Mouse (Mus musculus) forebrain, embryonic 11.5 days (tissue): ENCODE measurements around the gene Bend5. TPM values are rescaled to one million over a fixed set of nuclear protein-coding genes. Genes with fewer than 3 reads are reported as not detected.

Experiments
- ATAC-seq: fragments of 200-750 bp; cut with Nextera tagmentation; replicated peaks from 2 replicates; pipeline ENCODE4 v1.8.0; 2017; ENCODE audit warnings: moderate TSS enrichment; ENCODE audit not compliant: low FRiP score
- DNase-seq: peaks from one replicate; pipeline ENCODE4 v3.0.0-alpha.2; 2017; ENCODE audit warnings: low spot score
- H3K27ac ChIP-seq: fragments of 300-500 bp; sonication (generic); 2 replicates; pipeline ENCODE4 v1.5.1; 2014; ENCODE audit warnings: low read depth, low read length
- H3K27me3 ChIP-seq: fragments of 300-500 bp; sonication (generic); 2 replicates; pipeline ENCODE4 v1.6.1; 2014; ENCODE audit warnings: mild to moderate bottlenecking, low read length, mixed read lengths; ENCODE audit not compliant: control insufficient read depth, insufficient read depth
- H3K36me3 ChIP-seq: fragments of 300-500 bp; sonication (generic); 2 replicates; pipeline ENCODE4 v1.6.1; 2014; ENCODE audit warnings: mild to moderate bottlenecking, low read length, moderate library complexity, mixed read lengths; ENCODE audit not compliant: control insufficient read depth, insufficient read depth
- H3K4me1 ChIP-seq: fragments of 300-500 bp; sonication (generic); replicated peaks from 2 replicates; pipeline ENCODE4 v1.6.1; 2014; ENCODE audit warnings: low read length, mixed read lengths; ENCODE audit not compliant: control insufficient read depth, insufficient read depth
- H3K4me2 ChIP-seq: fragments of 300-500 bp; sonication (generic); 2 replicates; pipeline ENCODE4 v1.6.1; 2014; ENCODE audit warnings: low read depth, mild to moderate bottlenecking, low read length, moderate library complexity, mixed read lengths; ENCODE audit not compliant: severe bottlenecking
- H3K4me3 ChIP-seq: fragments of 300-500 bp; sonication (generic); 2 replicates; pipeline ENCODE4 v1.5.1; 2014; ENCODE audit warnings: low read depth, low read length
- H3K9ac ChIP-seq: fragments of 300-500 bp; sonication (generic); 2 replicates; pipeline ENCODE4 v1.6.1; 2014; ENCODE audit warnings: low read length
- H3K9me3 ChIP-seq: fragments of 300-500 bp; sonication (generic); 2 replicates; pipeline ENCODE4 v1.6.1; 2016; ENCODE audit warnings: low read length, mixed read lengths; ENCODE audit not compliant: control insufficient read depth
- WGBS: fragments of 180-500 bp; shearing (Covaris S2); extraction: QIAGEN DNeasy Blood & Tissue Kit; methylation state at CpG from one replicate; pipeline ENCODE4 v1.1.7; 2014; 5-methylcytosine and 5-hydroxymethylcytosine counted together
- polyA plus RNA-seq: library from polyadenylated mRNA; unstranded; fragments of >200 nt; fragmentation: Nextera tagmentation; extraction: Ambion mirVana; gene quantifications from 2 replicates; pipeline ENCODE4 v1.2.1, GENCODE M21; 2014

The Bend5 gene
- polyA plus RNA-seq, 1 experiment from 2014 or later, result 34.4 TPM

- DNase-seq, result no peak
- Histone ChIP-seq H3K4me3 (no peak overlapping the region), H3K4me1 (no peaks in the 10 kb centered on the region), H3K27me3 (no peaks in the 10 kb centered on the region), H3K9ac (no peak overlapping the region), H3K4me2 (no peak overlapping the region), H3K27ac (no peak overlapping the region), H3K36me3 (no peaks in the 10 kb centered on the region), H3K9me3 (no peaks in the 10 kb centered on the region)
- ATAC-seq, result no peak
- 82% methylated on average over 5 of the region's 5 CpGs for WGBS
Observed at GRCm38 (mm10) chr4:111502965-111503727, 88.3 kb downstream of the Bend5 start.

GRCm38 (mm10) chr4:111504952-111505351, 90.1 kb downstream of the Bend5 start:
- H3K27ac ChIP-seq, result no peak overlapping the region
- DNase-seq (no peak), ATAC-seq (no peak)
- 93% methylated on average over 2 of the region's 2 CpGs for WGBS
- H3K9me3 ChIP-seq, result no peaks in the 10 kb centered on the region
- H3K4me1 ChIP-seq, result no peaks in the 10 kb centered on the region
- H3K36me3 ChIP-seq, result no peaks in the 10 kb centered on the region
- H3K4me2 ChIP-seq, result no peak overlapping the region
- H3K9ac ChIP-seq, result no peak overlapping the region
- H3K27me3 ChIP-seq, result no peaks in the 10 kb centered on the region
- no peak overlapping the region for H3K4me3 ChIP-seq
